Mouse (Mus musculus): ENCODE results near the gene Hoxb4.

Gene Hoxb4

DNA sequence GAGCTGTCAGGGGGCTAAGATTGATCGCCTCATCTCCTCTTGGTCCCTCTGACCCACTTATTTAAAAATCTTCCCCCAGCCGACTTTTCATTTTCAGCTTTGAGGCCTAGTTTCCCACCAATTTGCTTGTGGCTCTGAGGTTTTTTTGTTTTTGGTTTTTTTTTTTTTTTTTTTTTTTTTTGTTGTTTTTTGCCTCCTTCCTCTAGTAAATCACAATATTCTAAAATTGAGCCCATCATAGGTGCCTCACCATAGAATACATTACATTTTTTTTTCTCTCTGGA, 32.2 kb downstream of the Hoxb4 start, which contains the start of gene Hoxb2:
Gene Hoxb2, plus strand, starts transcription at position 185 of the 284 bp plus-strand sequence.
- no peak for DNase-seq

DNA sequence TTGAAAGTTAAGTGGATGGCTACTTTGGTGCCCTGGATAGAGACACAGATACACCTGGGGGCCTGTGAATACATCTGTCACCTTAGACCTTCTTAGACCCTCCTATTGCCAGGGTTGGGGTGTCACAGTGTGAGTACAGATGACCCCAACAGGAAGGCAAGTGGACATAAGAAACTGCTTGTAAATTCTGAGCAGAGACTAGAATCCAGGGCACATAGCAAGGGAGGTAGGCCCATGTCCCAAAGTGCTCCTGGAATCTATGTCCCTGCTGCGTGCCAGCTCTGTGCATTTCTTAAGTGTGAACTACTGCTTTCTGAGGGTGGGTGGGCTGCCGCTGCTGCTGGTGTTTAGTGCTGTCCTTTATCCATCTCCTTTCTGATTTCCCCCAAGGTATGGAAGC, 32.7 kb downstream of the Hoxb4 start:
- DNase-seq = no peak

DNA sequence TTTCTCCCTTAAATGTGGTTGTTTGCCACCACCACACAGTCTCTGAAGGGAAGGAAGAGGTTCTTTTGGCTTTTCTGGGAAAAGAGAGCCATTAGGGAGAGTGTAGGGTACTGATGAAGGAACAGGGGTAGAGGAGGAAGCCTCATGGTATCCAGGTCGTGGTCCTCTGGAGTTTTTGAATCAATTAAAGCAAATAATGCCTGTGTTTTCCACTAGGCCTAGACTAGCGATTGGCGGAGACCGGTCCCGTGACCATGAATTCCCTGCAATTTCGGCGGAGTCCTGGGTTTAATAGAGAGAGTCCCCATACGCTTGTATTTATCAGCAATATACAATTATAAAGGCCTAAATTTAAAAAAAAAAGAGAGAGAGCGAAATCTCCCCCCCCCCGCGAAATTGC, 33.2 kb downstream of the Hoxb4 start:
- DNase-seq = peak in 1 of 2 experiments; percentile 58

- DNase-seq = peak; percentile 68 to 83
Observed at GRCm38 (mm10) chr11:96351831-96352230, 33.8 kb downstream of the Hoxb4 start.

DNA sequence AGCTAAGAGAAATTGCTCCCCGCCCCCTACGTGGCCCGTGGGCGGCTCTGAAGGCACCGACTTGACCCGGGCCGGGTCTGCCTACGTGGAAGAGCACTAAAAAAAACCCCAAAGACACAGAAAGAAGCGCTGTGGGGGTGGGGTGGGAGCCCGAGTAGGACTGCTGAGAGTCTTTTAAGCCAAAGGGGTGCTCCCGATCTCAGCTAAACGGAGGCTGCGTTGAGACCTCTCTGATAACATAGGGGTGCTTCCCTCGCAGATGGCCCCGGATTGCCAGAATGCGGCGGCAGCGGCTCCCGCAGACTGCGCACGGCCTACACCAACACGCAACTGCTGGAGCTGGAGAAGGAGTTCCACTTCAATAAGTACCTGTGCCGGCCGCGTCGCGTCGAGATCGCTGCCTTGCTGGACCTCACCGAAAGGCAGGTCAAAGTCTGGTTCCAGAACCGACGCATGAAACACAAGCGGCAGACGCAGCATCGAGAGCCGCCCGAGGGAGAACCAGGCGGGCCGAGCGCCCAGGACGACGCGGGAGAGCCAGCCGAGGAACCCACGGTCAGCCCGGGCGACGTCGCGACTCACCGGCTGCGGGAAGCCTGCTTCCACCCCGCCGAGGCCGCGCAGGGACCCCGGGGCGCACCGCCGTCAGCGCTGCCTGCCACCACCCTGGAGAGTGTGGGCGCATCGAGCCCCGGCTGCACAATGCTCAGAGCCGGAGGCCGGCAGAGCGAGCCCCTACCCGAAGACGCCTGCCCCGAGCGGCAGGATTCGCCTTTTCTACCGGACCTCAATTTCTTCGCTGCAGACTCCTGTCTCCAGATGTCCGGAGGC, 34.8 kb downstream of the Hoxb4 start:
- peak; percentile 74 to 80 for DNase-seq

DNA sequence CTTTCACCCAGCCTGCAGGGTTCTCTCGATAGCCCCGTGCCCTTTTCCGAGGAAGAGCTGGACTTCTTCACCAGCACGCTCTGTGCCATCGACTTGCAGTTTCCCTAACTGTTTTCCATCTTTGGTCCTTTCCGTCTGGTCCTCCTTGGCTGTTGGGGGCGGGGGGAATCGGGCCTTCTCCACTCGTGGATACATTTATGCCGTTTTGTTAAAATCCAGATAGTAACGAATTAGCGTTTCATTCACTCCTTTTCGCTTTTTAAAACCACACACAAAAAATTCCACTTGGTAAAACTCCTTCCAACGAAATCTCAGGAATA, 35.4 kb downstream of the Hoxb4 start:
- DNase-seq = no peak

DNA sequence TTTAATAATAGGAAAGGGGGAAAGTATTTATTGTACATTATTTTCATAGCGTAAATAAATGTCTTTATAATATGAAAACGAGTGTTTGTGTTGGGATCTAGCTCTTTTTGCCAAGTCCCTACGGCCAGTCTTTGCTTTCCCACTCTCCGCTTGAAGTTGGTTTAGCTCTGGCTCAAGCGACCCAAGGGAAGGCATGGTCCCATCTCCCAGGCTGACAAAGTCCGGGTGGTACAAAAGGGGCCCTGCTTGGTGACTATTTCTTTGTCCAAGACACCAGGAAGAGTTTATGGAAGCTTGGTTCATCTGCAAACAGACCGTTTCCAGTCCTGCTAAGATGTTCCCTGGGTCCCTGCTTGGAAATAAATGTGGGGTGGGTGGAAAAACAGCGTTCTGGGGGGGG, 35.9 kb downstream of the Hoxb4 start:
- DNase-seq = peak in 1 of 2 experiments; percentile 21

DNA sequence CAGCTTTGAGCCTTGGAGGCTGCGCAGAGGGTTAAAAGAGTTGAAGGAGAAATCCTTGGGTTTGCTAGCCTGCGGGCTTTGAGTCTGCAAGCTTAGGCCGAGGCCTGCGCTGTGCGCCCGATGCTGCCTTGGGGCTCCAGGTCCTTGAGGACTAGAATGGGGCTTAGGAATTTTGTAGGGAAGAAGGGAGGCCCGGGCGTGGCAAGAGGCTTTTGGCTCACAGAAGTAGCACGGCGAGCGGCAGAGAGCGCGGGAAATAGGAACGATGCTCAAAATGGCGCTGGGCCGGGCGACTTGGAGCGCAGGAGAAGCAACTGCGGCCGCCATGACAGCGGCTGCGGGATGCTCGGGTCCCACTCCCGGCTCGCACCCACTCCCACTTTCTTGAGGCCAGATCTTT, 36.3 kb downstream of the Hoxb4 start:
- peak; percentile 52 to 65 for DNase-seq

DNA sequence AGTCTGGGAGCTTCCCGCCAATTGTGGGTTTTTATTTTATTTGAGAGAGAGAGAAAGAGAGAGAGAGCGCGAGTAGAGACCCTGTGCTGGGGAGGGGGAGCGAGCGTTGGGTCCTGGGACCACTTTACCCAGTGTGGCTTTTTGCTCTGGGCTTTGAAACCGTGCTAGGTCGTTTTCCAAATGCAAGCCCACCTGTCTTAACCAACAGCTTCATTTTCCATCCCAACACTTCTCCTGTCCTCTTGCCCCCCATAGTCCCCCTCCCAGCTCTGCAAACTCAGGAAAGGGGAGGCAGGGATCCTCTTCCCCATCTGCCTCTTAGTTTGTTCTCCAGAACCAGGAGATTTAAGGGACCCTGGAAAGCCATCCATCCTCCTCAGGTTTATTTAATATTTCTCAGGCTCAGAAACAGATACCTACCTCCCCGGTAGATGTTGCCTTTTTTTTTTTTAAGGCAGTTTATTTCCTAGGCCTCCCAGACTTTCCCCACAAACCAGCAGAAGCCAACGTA, 36.8 kb downstream of the Hoxb4 start:
- DNase-seq = no peak

DNA sequence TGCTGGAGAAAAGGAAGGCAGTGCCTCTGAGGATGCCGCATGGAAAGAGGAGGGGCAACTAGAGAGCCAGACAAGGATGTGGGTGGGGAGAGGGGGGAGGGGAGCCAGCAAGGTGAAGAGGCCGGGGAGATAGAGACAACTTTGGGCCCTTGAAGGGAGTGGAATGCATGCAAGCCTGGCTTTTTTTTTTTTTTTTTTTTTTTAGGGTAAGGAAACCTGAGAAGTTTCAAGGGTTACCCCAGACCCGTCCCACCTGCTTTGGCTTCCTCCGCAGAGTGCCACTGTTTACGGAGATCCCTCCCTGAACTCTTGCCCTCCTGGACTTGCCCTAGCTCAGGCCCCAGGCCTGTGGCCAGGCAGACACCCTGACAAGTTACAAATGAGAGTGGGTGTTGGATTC, 45.7 kb downstream of the Hoxb4 start:
- peak; percentile 33 to 50 for DNase-seq

DNA sequence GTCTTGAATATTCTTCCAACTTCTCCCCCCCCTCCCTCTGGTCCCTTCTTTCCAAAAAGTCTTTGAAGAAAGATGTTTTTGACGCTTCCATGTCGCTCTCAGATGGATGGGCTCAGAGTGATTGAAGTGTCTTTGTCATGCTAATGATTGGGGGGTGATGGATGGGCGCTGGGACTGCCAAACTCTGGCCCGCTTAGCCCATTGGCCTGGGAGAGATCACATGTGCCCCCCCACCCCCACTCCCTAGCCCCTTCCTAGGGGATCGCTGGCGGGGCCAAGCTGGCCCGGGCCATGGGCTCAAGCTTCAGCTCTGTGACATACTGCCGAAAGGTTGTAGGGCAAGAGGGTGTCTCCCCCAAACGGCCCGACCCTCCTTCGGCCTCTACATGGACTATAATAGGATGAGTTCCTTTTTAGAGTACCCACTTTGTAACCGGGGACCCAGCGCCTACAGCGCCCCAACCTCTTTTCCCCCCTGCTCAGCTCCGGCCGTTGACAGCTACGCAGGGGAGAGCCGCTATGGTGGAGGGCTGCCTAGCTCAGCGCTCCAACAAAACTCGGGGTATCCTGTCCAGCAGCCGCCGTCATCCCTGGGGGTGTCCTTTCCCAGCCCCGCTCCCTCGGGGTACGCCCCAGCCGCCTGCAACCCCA, 47.5 kb downstream of the Hoxb4 start, which contains the start of gene Hoxb1:
Gene Hoxb1, plus strand, starts transcription at position 312 of the 651 bp plus-strand sequence.
- no peak for DNase-seq

GRCm38 (mm10) chr11:96366092-96367041, 48.3 kb downstream of the Hoxb4 start:
- peak; percentile 32 to 44 for DNase-seq

DNA sequence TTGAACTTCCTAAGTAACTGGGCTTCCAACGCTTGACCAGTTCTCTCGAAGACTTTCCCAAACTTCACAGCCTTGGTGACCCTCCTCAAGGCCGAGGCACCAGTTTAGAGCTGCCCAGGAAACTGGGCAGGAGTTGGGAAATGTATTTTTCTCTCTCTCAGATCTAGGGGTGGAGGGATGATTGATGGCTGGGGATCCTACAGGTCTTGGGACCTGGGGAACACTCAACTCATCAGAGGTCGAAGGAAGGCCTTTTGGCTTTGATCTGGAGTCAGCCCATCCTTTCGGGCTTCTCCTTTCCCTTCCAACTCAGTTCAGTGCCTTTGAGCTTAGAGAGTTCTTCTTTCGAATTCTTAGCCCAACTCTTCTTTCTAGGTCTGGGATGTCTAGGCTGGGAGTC, 49.1 kb downstream of the Hoxb4 start:
- DNase-seq = no peak

GRCm38 (mm10) chr11:96368686-96369085, 50.6 kb downstream of the Hoxb4 start:
- no peak for DNase-seq

- DNase-seq = no peak
Observed at GRCm38 (mm10) chr11:96369140-96369539, 51.1 kb downstream of the Hoxb4 start.

Data from kidney, adult 8-10 months (tissue).